Mouse (Mus musculus): ENCODE results near the gene 3300002I08Rik. TPM values are rescaled to one million over a fixed set of nuclear protein-coding genes. Genes with fewer than 3 reads are reported as not detected.
"Not testable (repeated sequence)": the region's sequence is repeated elsewhere in the genome, so short reads cannot be mapped to it uniquely, and the experiment has no call there.

The 3300002I08Rik gene
- polyA plus RNA-seq (2015; fragmentation: Nextera tagmentation; extraction: Ambion mirVana): 14.7 and 15.3 TPM in 2 replicates

- ATAC-seq (ENCODE audit: low FRiP score, low read depth): peak; percentile 99
- H3K4me3 ChIP-seq: peak within 1 kb of the TSS; percentile 75
- H3K4me1 ChIP-seq (replicated peaks); H3K36me3 ChIP-seq; H3K9me3 ChIP-seq; H3K27me3 ChIP-seq: not testable (repeated sequence)
- H3K27ac ChIP-seq (replicated peaks): peak within 1 kb of the TSS; percentile 91
- H3K4me2 ChIP-seq: peak within 1 kb of the TSS; percentile 63
- 5% methylated on average over 17 of the region's 17 CpGs for WGBS
- peak within 1 kb of the TSS; percentile 74 for H3K9ac ChIP-seq
Observed at GRCm38 (mm10) chr2:150362113-150362877, at the start of gene 3300002I08Rik. Gene 3300002I08Rik, minus strand, starts transcription at chr2:150362765.

GRCm38 (mm10) chr2:150412146-150412545 lies 49.6 kb upstream of the 3300002I08Rik start:
- not testable (repeated sequence) for H3K4me2 ChIP-seq; H3K9ac ChIP-seq; H3K27me3 ChIP-seq; ATAC-seq (ENCODE audit: low FRiP score, low read depth); H3K4me1 ChIP-seq (replicated peaks); H3K4me3 ChIP-seq; H3K27ac ChIP-seq (replicated peaks)
- H3K9me3 ChIP-seq: peaks cover 18% of the 10 kb centered on the region
- 91% methylated on average over 17 of the region's 17 CpGs for WGBS
- peaks cover 23% of the 10 kb centered on the region for H3K36me3 ChIP-seq

GRCm38 (mm10) chr2:150390198-150390597 lies 27.6 kb upstream of the 3300002I08Rik start:
- Histone ChIP-seq H3K4me3 (no peak overlapping the region), H3K9me3 (no peaks in the 10 kb centered on the region), H3K27me3 (no peaks in the 10 kb centered on the region), H3K4me2 (no peak overlapping the region), H3K27ac (replicated peaks) (no peak overlapping the region), H3K36me3 (no peaks in the 10 kb centered on the region), H3K4me1 (replicated peaks) (no peaks in the 10 kb centered on the region), H3K9ac (no peak overlapping the region)
- 86% methylated on average over 1 of the region's 1 CpGs for WGBS
- no peak for ATAC-seq (ENCODE audit: low FRiP score, low read depth)

GRCm38 (mm10) chr2:150385553-150386106 lies 23.1 kb upstream of the 3300002I08Rik start:
- H3K9ac ChIP-seq; ATAC-seq (ENCODE audit: low FRiP score, low read depth); H3K9me3 ChIP-seq; H3K27ac ChIP-seq (replicated peaks); H3K4me3 ChIP-seq; H3K4me2 ChIP-seq; H3K4me1 ChIP-seq (replicated peaks); H3K27me3 ChIP-seq; H3K36me3 ChIP-seq: not testable (repeated sequence)
- WGBS: 96% methylated on average over 19 of the region's 19 CpGs

- peak overlapping the region; percentile 63 for H3K4me2 ChIP-seq
- no peaks in the 10 kb centered on the region for H3K36me3 ChIP-seq
- no peaks in the 10 kb centered on the region for H3K9me3 ChIP-seq
- WGBS: 13% methylated on average over 4 of the region's 4 CpGs
- peak overlapping the region; percentile 74 for H3K9ac ChIP-seq
- H3K4me3 ChIP-seq: peak overlapping the region; percentile 75
- H3K4me1 ChIP-seq (replicated peaks): peaks cover 7% of the 10 kb centered on the region; the same call in 1 of the 2 replicates
- H3K27ac ChIP-seq (replicated peaks): peak overlapping the region; percentile 91
- H3K27me3 ChIP-seq: no peaks in the 10 kb centered on the region
- ATAC-seq (ENCODE audit: low FRiP score, low read depth): peak; percentile 74
Observed at GRCm38 (mm10) chr2:150362878-150363229, 289 bp upstream of the 3300002I08Rik start.

GRCm38 (mm10) chr2:150357136-150357535 lies 5.4 kb downstream of the 3300002I08Rik start:
- not testable (repeated sequence) for H3K4me3 ChIP-seq; H3K4me1 ChIP-seq (replicated peaks); ATAC-seq (ENCODE audit: low FRiP score, low read depth); H3K9ac ChIP-seq; H3K27me3 ChIP-seq; H3K36me3 ChIP-seq; H3K4me2 ChIP-seq; H3K9me3 ChIP-seq; H3K27ac ChIP-seq (replicated peaks)

- Histone ChIP-seq H3K36me3 (peaks cover 53% of the 10 kb centered on the region), H3K4me2 (no peak within 1 kb of the TSS), H3K4me3 (no peak within 1 kb of the TSS), H3K9me3 (peaks cover 31% of the 10 kb centered on the region; the same call in 1 of the 2 replicates), H3K4me1 (replicated peaks) (no peaks in the 10 kb centered on the region), H3K9ac (no peak within 1 kb of the TSS), H3K27me3 (no peaks in the 10 kb centered on the region), H3K27ac (replicated peaks) (no peak within 1 kb of the TSS)
- no peak for ATAC-seq (ENCODE audit: low FRiP score, low read depth)
- WGBS: 95% methylated on average over 5 of the region's 5 CpGs
Observed at GRCm38 (mm10) chr2:150323402-150323801, 39.2 kb downstream of the 3300002I08Rik start, which contains the start of gene Gm10130. Gene Gm10130, plus strand, starts transcription at chr2:150323702.

- Histone ChIP-seq H3K9ac (no peak overlapping the region), H3K4me2 (no peak overlapping the region), H3K36me3 (peaks cover 54% of the 10 kb centered on the region), H3K27ac (replicated peaks) (no peak overlapping the region), H3K4me3 (no peak overlapping the region), H3K4me1 (replicated peaks) (no peaks in the 10 kb centered on the region), H3K27me3 (no peaks in the 10 kb centered on the region), H3K9me3 (peaks cover 16% of the 10 kb centered on the region; the same call in 1 of the 2 replicates)
- ATAC-seq (ENCODE audit: low FRiP score, low read depth): no peak
- 100% methylated on average over 1 of the region's 1 CpGs for WGBS
Observed at GRCm38 (mm10) chr2:150318973-150319372, 43.6 kb downstream of the 3300002I08Rik start.

- Histone ChIP-seq H3K4me3 (no peak overlapping the region), H3K36me3 (peaks cover 32% of the 10 kb centered on the region), H3K4me1 (replicated peaks) (0 out of 2 replicates have a peak, but pooled peaks cover 3% of the 10 kb centered on the region), H3K27ac (replicated peaks) (no peak overlapping the region), H3K9ac (no peak overlapping the region), H3K4me2 (no peak overlapping the region), H3K9me3 (0 out of 2 replicates have a peak, but pooled peaks cover 12% of the 10 kb centered on the region), H3K27me3 (no peaks in the 10 kb centered on the region)
- no peak for ATAC-seq (ENCODE audit: low FRiP score, low read depth)
Observed at GRCm38 (mm10) chr2:150316140-150316539, 46.4 kb downstream of the 3300002I08Rik start.

GRCm38 (mm10) chr2:150310952-150311884 lies 51.3 kb downstream of the 3300002I08Rik start:
- Histone ChIP-seq H3K4me2 (peak overlapping the region; percentile 60), H3K9ac (peak overlapping the region; percentile 44), H3K4me3 (peak overlapping the region; percentile 52), H3K36me3 (peaks cover 12% of the 10 kb centered on the region), H3K27ac (replicated peaks) (0 out of 2 replicates have a peak overlapping the region, but pooled peaks have one; percentile 22)
- ATAC-seq (ENCODE audit: low FRiP score, low read depth): peak; percentile 99
- H3K4me1 ChIP-seq (replicated peaks); H3K27me3 ChIP-seq; H3K9me3 ChIP-seq: not testable (repeated sequence)
- 16% methylated on average over 19 of the region's 19 CpGs for WGBS

- H3K27me3 ChIP-seq: no peaks in the 10 kb centered on the region
- H3K9me3 ChIP-seq: no peaks in the 10 kb centered on the region
- no peak for ATAC-seq (ENCODE audit: low FRiP score, low read depth)
- H3K4me3 ChIP-seq: no peak overlapping the region
- H3K9ac ChIP-seq: no peak overlapping the region
- H3K4me1 ChIP-seq (replicated peaks): 0 out of 2 replicates have a peak, but pooled peaks cover 5% of the 10 kb centered on the region
- no peak overlapping the region for H3K27ac ChIP-seq (replicated peaks)
- H3K36me3 ChIP-seq: no peaks in the 10 kb centered on the region
- H3K4me2 ChIP-seq: no peak overlapping the region
- 90% methylated on average over 10 of the region's 10 CpGs for WGBS
Observed at GRCm38 (mm10) chr2:150307183-150307773, 55.3 kb downstream of the 3300002I08Rik start.

All from hindbrain, embryonic 15.5 days (tissue).